Mouse (Mus musculus) bone marrow, adult 2 months (tissue): ENCODE measurements at regions not wholly inside any gene's neighbourhood (a gene's known extent, or its start where the extent isn't known, plus 50 kb on each side); places are given as distances from the start of the nearest gene placed in this dataset.

Experiments
- H3K27ac ChIP-seq: fragments of 200-500 bp; 2 replicates; pipeline ENCODE4 v1.5.1; 2012; ENCODE audit warnings: low read depth, mild to moderate bottlenecking, control low read depth, inconsistent platforms, low read length; ENCODE audit not compliant: control insufficient read depth, poor library complexity, insufficient read depth
- H3K4me1 ChIP-seq: fragments of 200-500 bp; 2 replicates; pipeline ENCODE4 v1.6.1; 2011; ENCODE audit warnings: low read length; ENCODE audit not compliant: control insufficient read depth, insufficient read depth
- H3K4me3 ChIP-seq: fragments of 200-500 bp; replicated peaks from 2 replicates; pipeline ENCODE3; 2011; ENCODE audit warnings: mild to moderate bottlenecking, low read depth, low read length, control low read depth; ENCODE audit not compliant: control insufficient read depth
- CTCF ChIP-seq: fragments of 200-500 bp; IDR thresholded peaks from 2 replicates; pipeline ENCODE4 v1.5.1; 2011; ENCODE audit warnings: low read length, control low read depth; ENCODE audit not compliant: control insufficient read depth, insufficient read depth
- POLR2A ChIP-seq: fragments of 200-500 bp; IDR thresholded peaks from 2 replicates; pipeline ENCODE4 v1.6.1; 2011; ENCODE audit warnings: low read depth, mild to moderate bottlenecking, control low read depth, low read length, borderline replicate concordance; ENCODE audit not compliant: control insufficient read depth
- WGBS: fragments of 180-500 bp; shearing (Covaris S2); methylation state at CpG from one replicate; pipeline ENCODE4 v1.1.7; 2018; 5-methylcytosine and 5-hydroxymethylcytosine counted together

GRCm38 (mm10) chr5:44416844-44417589 is 190.6 kb upstream of the Tapt1 start:
- no peak overlapping the region for H3K4me3 ChIP-seq
- no peak overlapping the region for H3K27ac ChIP-seq
- no peaks in the 10 kb centered on the region for H3K4me1 ChIP-seq
- TF ChIP-seq CTCF: no peak
- no peak for TF ChIP-seq POLR2A
- WGBS: 75% methylated on average over 4 of the region's 4 CpGs

- Histone ChIP-seq H3K27ac (no peak overlapping the region), H3K4me3 (no peak overlapping the region), H3K4me1 (no peaks in the 10 kb centered on the region)
- TF ChIP-seq POLR2A (no peak), CTCF (no peak)
- whole genome bisulfite sequencing: 82% methylated on average over 7 of the region's 7 CpGs
These were observed 188.0 kb upstream of the Tapt1 start for GRCm38 (mm10) chr5:44414441-44414840.

GRCm38 (mm10) chr5:44403300-44403699 is 176.9 kb upstream of the Tapt1 start:
- Histone ChIP-seq H3K4me1 (no peaks in the 10 kb centered on the region), H3K4me3 (no peak overlapping the region), H3K27ac (no peak overlapping the region)
- TF ChIP-seq CTCF: no peak
- TF ChIP-seq POLR2A: no peak
- WGBS: 69% methylated on average over 6 of the region's 6 CpGs

DNA sequence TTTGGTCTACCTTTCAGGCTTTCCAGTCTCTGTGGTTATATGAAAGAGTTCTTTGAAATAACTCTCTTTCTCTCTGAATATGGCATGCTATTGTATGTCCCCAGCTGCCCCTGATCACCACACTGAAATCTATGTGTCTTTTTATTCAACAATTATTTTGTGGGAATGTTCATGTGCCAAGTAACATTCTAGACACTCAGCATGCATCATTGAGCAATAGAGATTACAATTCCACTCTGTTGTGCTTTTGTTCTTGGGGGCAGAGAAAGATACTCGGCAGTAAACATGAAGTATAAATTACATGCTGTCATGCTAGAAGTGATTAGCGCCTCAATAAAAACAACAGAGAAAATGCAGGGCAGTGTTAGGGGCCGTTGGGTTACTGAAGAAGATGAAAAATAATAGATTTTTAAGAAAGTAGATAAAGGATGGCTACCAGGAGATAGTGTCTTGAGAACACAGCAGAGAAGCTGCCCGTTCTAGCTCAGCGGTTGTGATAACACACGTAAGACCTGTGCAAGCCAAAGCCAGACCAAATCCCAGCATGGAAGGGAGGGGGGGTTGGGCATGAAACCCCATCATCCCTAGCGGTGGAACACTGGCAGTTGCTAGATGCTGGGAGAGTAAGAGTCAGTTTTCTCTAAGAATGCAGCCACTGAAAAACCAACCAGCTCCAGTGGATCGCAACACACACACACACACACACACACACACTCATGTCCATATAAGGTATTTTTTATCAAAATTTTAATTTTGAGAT is 174.3 kb upstream of the Tapt1 start:
- no peak overlapping the region for H3K4me3 ChIP-seq
- H3K4me1 ChIP-seq: no peaks in the 10 kb centered on the region
- TF ChIP-seq POLR2A: no peak
- no peak for TF ChIP-seq CTCF
- WGBS: 83% methylated on average over 8 of the region's 8 CpGs
- H3K27ac ChIP-seq: no peak overlapping the region

- WGBS: 54% methylated on average over 6 of the region's 6 CpGs
- TF ChIP-seq POLR2A: no peak
- TF ChIP-seq CTCF: no peak
- Histone ChIP-seq H3K27ac (no peak overlapping the region), H3K4me3 (no peak overlapping the region), H3K4me1 (no peaks in the 10 kb centered on the region)
These were observed 160.9 kb upstream of the Tapt1 start for GRCm38 (mm10) chr5:44387237-44387810.

GRCm38 (mm10) chr5:44386176-44386575 is 159.8 kb upstream of the Tapt1 start:
- Histone ChIP-seq H3K27ac (no peak overlapping the region), H3K4me3 (no peak overlapping the region), H3K4me1 (no peaks in the 10 kb centered on the region)
- TF ChIP-seq CTCF (no peak), POLR2A (no peak)
- 74% methylated on average over 6 of the region's 6 CpGs for WGBS

DNA sequence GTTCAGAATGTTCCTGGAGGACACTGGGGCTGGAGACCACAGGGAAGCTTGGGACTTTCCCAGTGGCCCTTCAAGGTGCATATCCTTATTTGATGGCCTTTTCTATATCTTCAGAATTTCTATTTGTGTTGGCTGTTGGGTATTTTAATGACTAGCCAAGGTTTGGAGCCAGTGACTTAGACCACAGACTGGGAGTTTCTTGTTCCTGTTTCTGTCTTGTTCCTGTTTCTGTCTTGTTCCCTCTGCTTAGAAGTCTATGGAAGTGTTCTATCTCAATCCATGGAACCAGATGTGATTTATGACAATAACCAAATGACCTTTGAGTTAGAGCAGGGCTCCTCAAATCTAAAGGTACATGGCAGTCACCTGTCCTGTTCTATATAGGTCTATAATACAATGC is 156.6 kb upstream of the Tapt1 start:
- Histone ChIP-seq H3K4me3 (no peak overlapping the region), H3K27ac (no peak overlapping the region), H3K4me1 (no peaks in the 10 kb centered on the region)
- TF ChIP-seq POLR2A: no peak
- TF ChIP-seq CTCF: no peak

- 43% methylated on average over 4 of the region's 4 CpGs for WGBS
- no peak overlapping the region for H3K27ac ChIP-seq
- no peak overlapping the region for H3K4me3 ChIP-seq
- TF ChIP-seq POLR2A (no peak), CTCF (no peak)
- no peaks in the 10 kb centered on the region for H3K4me1 ChIP-seq
These were observed 143.6 kb upstream of the Tapt1 start for GRCm38 (mm10) chr5:44370006-44370405.
